Mouse (Mus musculus): ENCODE data around the gene Stat1. TPM values are rescaled to one million over a fixed set of nuclear protein-coding genes. Genes with fewer than 3 reads are reported as not detected.

Stat1 gene
- polyA plus RNA-seq, 1 experiment from 2014 or later, result 13.4 TPM

GRCm38 (mm10) chr1:52151166-52151565 lies 31.9 kb downstream of the Stat1 start:
- peaks cover 24% of the 10 kb centered on the region for H3K4me1 ChIP-seq (replicated peaks)
- no peak overlapping the region for H3K4me3 ChIP-seq
- no peak for ATAC-seq (ENCODE audit: low FRiP score)
- peaks cover 7% of the 10 kb centered on the region; the same call in 1 of the 2 replicates for H3K36me3 ChIP-seq
- H3K27me3 ChIP-seq, result no peaks in the 10 kb centered on the region
- H3K9ac ChIP-seq, result no peak overlapping the region
- WGBS, result 97% methylated on average over 5 of the region's 5 CpGs
- H3K4me2 ChIP-seq, result no peak overlapping the region
- no peaks in the 10 kb centered on the region for H3K9me3 ChIP-seq
- H3K27ac ChIP-seq, result no peak overlapping the region

DNA sequence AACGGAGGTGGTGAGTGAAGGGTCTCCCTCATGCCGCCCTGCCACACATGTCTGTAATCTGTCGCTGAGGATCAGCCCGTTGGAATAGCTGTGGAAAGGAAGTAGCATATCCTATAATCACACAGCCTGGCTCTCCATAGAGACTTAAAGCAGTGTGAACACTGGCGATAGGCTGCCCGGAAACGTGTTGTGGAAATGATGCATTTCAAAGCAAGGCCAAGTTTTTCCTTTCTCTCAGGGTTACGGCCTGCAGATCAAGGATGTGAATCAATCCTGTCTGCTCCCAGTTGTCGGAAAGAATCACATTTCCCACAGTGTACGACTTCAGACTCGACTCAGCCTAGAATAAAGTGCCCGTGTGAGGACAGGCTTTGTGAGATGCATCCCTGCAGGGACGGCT lies 33.1 kb downstream of the Stat1 start:
- ATAC-seq (ENCODE audit: low FRiP score), result no peak
- H3K4me1 ChIP-seq (replicated peaks), result peaks cover 24% of the 10 kb centered on the region
- H3K9ac ChIP-seq, result no peak overlapping the region
- H3K36me3 ChIP-seq, result peaks cover 9% of the 10 kb centered on the region; the same call in 1 of the 2 replicates
- 71% methylated on average over 13 of the region's 13 CpGs for WGBS
- no peaks in the 10 kb centered on the region for H3K27me3 ChIP-seq
- no peak overlapping the region for H3K4me2 ChIP-seq
- H3K27ac ChIP-seq, result no peak overlapping the region
- H3K4me3 ChIP-seq, result no peak overlapping the region
- H3K9me3 ChIP-seq, result no peaks in the 10 kb centered on the region

GRCm38 (mm10) chr1:52152936-52153335 lies 33.7 kb downstream of the Stat1 start:
- 51% methylated on average over 3 of the region's 3 CpGs for WGBS
- no peak overlapping the region for H3K9ac ChIP-seq
- no peak for ATAC-seq (ENCODE audit: low FRiP score)

GRCm38 (mm10) chr1:52154890-52155289 lies 35.6 kb downstream of the Stat1 start:
- no peak overlapping the region for H3K4me2 ChIP-seq
- peaks cover 19% of the 10 kb centered on the region; the same call in 1 of the 2 replicates for H3K36me3 ChIP-seq
- no peaks in the 10 kb centered on the region for H3K27me3 ChIP-seq
- H3K9ac ChIP-seq, result no peak overlapping the region
- no peaks in the 10 kb centered on the region for H3K9me3 ChIP-seq
- no peak for ATAC-seq (ENCODE audit: low FRiP score)
- peaks cover 11% of the 10 kb centered on the region; the same call in 1 of the 2 replicates for H3K4me1 ChIP-seq (replicated peaks)
- H3K4me3 ChIP-seq, result no peak overlapping the region
- WGBS, result 87% methylated on average over 8 of the region's 8 CpGs
- H3K27ac ChIP-seq, result no peak overlapping the region

More at GRCm38 (mm10) chr1:52152936-52153335, 33.7 kb downstream of the Stat1 start:
- Histone ChIP-seq H3K4me3 (no peak overlapping the region), H3K27ac (no peak overlapping the region), H3K36me3 (peaks cover 15% of the 10 kb centered on the region; the same call in 1 of the 2 replicates), H3K27me3 (no peaks in the 10 kb centered on the region), H3K4me2 (no peak overlapping the region), H3K4me1 (replicated peaks) (peaks cover 21% of the 10 kb centered on the region), H3K9me3 (no peaks in the 10 kb centered on the region)

DNA sequence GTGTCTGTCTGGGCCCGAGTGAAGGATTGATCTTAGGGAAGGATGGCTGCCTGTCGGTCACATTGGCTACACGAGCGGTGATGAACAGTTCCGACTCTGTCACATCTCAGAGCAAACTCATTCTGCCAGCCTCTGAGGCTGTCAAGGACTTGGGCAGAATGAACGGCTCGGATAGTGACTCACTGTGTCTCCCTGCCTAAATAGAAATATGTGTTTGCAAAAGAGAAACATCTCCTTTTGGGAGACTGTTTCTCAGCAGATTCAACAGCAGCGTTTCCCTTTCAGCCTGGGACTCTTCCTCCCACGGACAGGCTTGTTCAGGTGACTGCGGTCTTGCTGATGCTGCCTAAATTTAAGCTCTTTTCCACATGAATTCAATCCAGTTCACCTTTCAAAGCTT lies 37.1 kb downstream of the Stat1 start:
- no peaks in the 10 kb centered on the region for H3K9me3 ChIP-seq
- H3K36me3 ChIP-seq, result peaks cover 19% of the 10 kb centered on the region; the same call in 1 of the 2 replicates
- no peak overlapping the region for H3K4me3 ChIP-seq
- H3K9ac ChIP-seq, result no peak overlapping the region
- H3K27me3 ChIP-seq, result no peaks in the 10 kb centered on the region
- H3K4me2 ChIP-seq, result no peak overlapping the region
- 87% methylated on average over 10 of the region's 10 CpGs for WGBS
- no peak for ATAC-seq (ENCODE audit: low FRiP score)
- no peak overlapping the region for H3K27ac ChIP-seq
- H3K4me1 ChIP-seq (replicated peaks), result no peaks in the 10 kb centered on the region

DNA sequence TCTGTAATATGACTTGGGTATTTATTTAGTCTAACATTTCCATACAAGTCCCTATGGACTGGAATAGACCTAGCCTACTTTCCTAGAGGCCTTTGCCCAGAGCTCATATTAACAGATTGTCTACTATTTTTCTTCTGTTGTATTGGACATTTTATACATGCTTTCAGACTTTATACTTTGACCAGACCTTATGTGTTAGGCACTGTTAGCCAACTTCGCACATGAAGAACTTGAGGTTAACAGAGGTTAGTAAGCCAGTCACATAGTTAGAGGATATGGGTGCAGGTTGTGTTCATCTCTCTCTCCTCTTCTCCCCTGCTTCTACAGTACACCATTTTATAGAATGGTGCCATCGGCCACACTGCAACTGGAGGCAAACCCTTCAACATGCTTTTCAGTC lies 38.8 kb downstream of the Stat1 start:
- H3K9me3 ChIP-seq, result no peaks in the 10 kb centered on the region
- no peak for ATAC-seq (ENCODE audit: low FRiP score)
- no peak overlapping the region for H3K4me3 ChIP-seq

DNA sequence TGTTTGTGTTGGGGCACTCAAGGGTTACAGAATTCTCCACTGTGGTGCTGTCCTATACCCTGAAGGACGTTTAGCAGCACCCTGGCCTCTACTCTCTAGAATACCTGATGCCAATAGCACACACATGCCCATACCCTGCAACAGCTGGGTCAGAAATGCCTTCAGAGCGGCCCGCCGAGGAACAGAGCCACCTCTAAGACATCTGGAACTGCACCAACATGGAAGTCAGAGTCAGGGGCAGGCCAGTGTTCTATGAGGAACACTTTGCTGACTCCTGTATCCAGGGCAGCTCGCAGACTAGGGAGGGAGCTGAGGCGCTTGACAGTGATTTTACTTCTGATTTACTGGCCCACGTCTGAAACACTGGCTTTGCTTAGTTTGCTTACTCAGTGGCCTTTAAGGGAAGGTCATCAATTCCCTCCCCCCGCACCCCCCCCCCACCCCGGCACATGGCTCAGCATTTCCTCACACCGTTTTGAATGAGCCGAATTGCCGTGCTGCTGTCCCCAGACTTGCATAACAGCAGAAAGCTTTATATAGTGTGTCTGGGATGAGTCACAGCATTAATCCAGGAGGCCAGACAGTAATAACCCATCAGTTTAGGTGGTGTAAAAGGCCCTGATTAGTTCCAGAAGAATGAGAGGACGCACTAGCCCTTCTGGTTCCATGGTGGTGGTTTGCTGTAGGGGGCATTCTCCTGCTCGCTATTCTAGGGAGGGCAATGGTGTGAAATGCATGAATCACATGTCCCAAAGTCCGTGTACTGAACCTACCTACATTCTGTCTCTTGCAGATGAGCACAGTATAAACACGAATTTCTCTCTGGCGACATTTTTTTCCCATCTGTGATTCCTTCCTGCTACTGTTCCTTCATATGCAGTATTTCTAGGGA lies 39.5 kb downstream of the Stat1 start:
- ATAC-seq (ENCODE audit: low FRiP score), result no peak
- Histone ChIP-seq H3K4me3 (no peak overlapping the region), H3K4me2 (no peak overlapping the region), H3K9me3 (no peaks in the 10 kb centered on the region), H3K27ac (no peak overlapping the region), H3K9ac (no peak overlapping the region), H3K4me1 (replicated peaks) (no peaks in the 10 kb centered on the region), H3K27me3 (no peaks in the 10 kb centered on the region), H3K36me3 (peaks cover 12% of the 10 kb centered on the region; the same call in 1 of the 2 replicates)
- WGBS, result 79% methylated on average over 17 of the region's 17 CpGs

More for the DNA sequence above, 38.8 kb downstream of the Stat1 start:
- no peak overlapping the region for H3K9ac ChIP-seq
- H3K27me3 ChIP-seq, result no peaks in the 10 kb centered on the region
- WGBS, result 100% methylated on average over 2 of the region's 2 CpGs
- no peak overlapping the region for H3K4me2 ChIP-seq
- peaks cover 12% of the 10 kb centered on the region; the same call in 1 of the 2 replicates for H3K36me3 ChIP-seq
- no peak overlapping the region for H3K27ac ChIP-seq
- H3K4me1 ChIP-seq (replicated peaks), result no peaks in the 10 kb centered on the region

GRCm38 (mm10) chr1:52161151-52161550 lies 41.9 kb downstream of the Stat1 start:
- Histone ChIP-seq H3K9me3 (no peaks in the 10 kb centered on the region), H3K36me3 (peaks cover 17% of the 10 kb centered on the region; the same call in 1 of the 2 replicates), H3K9ac (no peak overlapping the region), H3K4me3 (no peak overlapping the region), H3K4me1 (replicated peaks) (no peaks in the 10 kb centered on the region), H3K27me3 (no peaks in the 10 kb centered on the region), H3K27ac (no peak overlapping the region), H3K4me2 (no peak overlapping the region)
- 96% methylated on average over 8 of the region's 8 CpGs for WGBS
- ATAC-seq (ENCODE audit: low FRiP score), result no peak

DNA sequence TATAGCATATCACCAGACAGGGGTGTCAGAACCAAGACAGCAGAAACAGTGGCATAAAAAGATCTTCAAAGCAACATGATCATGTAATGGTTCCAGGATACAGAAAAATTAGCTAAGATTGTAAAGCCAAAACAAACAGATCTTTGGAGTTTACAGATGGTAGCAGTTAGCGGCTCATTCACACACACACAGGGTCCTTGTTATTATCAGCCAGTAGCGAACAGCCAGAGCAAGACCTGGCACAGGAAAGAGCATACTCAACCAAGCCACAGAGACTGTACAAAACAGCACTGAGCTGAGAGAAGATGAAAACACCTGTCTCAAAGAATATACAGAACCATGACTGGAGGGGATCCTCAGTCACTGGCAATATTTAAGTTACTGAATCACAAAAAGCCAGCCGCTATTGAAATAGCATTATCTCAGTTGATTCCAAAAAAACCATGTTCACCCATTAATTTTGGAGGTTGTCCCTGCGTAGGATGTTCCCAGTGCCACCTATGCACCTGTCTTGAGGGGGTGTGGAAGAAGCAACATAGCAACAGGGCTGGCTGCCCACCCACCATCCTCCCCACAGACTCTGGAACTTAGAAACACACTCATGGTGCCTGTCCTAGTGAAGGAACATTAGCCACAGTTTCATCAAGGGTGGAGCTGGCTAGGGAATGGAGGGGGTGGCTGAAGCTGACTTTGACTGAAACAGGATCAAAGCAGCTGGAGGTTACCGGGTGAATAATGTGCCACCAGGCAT lies 44.6 kb downstream of the Stat1 start:
- Histone ChIP-seq H3K27me3 (no peaks in the 10 kb centered on the region), H3K9me3 (no peaks in the 10 kb centered on the region), H3K9ac (no peak overlapping the region), H3K4me2 (no peak overlapping the region), H3K36me3 (peaks cover 8% of the 10 kb centered on the region; the same call in 1 of the 2 replicates), H3K4me3 (no peak overlapping the region), H3K4me1 (replicated peaks) (0 out of 2 replicates have a peak, but pooled peaks cover 5% of the 10 kb centered on the region), H3K27ac (no peak overlapping the region)
- 93% methylated on average over 5 of the region's 5 CpGs for WGBS
- ATAC-seq (ENCODE audit: low FRiP score), result no peak

DNA sequence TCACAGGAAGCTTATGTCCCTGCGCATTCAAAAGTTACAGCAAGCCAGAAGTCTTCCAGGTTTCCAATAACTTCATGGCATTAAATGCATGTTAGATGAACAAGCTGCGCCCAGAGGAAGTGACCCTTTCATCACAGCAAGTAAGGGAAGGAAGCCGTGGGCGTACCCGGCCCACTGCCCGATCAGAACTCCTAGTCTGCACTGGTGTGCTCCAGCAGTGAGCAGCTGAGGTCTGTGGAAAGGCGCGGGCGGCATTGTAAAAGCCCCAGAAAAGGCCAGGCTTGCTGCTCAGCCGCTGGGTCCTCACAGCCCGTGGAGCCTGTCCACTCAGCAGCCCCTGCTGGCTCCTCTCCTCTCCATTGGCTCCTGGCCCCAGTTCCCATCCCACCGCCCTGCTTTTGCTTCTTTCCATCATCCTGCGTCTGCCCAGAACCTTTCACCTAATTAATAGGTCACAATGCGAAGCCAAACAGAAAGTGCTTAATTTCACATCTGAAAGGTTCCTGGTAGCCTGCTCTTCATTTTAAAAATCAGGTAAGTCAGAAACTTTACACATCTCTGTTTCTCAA lies 47.5 kb downstream of the Stat1 start:
- H3K27ac ChIP-seq, result no peak overlapping the region; the same call in 1 of the 2 replicates
- no peak for ATAC-seq (ENCODE audit: low FRiP score)

DNA sequence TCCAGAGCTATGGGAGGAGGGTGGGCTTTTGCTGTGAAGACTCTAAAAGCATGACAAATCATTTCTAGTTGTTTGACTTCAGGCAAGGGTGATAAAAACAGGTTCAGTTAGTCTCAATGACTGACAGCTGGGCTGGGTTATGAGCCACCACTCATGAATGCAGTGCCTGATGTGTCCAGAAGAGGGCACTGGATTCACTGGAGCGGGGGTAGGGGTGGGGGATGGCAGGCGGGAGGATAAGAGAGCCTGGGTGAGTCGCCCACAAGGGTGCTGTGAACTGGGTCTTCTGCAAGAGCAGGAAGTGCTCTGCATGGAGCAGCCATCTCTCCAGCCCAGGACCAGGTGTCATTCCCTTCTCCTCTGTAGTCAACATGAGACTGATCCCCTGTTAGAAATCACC lies 50.8 kb downstream of the Stat1 start:
- H3K27me3 ChIP-seq, result no peaks in the 10 kb centered on the region
- H3K4me2 ChIP-seq, result no peak overlapping the region
- WGBS, result 13% methylated on average over 3 of the region's 3 CpGs
- H3K27ac ChIP-seq, result no peak overlapping the region
- no peaks in the 10 kb centered on the region for H3K9me3 ChIP-seq
- no peak for ATAC-seq (ENCODE audit: low FRiP score)
- no peak overlapping the region for H3K9ac ChIP-seq
- 0 out of 2 replicates have a peak, but pooled peaks cover 4% of the 10 kb centered on the region for H3K36me3 ChIP-seq
- no peak overlapping the region for H3K4me3 ChIP-seq
- 0 out of 2 replicates have a peak, but pooled peaks cover 5% of the 10 kb centered on the region for H3K4me1 ChIP-seq (replicated peaks)

More for the DNA sequence above, 47.5 kb downstream of the Stat1 start:
- no peak overlapping the region for H3K4me2 ChIP-seq
- H3K36me3 ChIP-seq, result 0 out of 2 replicates have a peak, but pooled peaks cover 4% of the 10 kb centered on the region
- H3K9ac ChIP-seq, result no peak overlapping the region
- no peak overlapping the region for H3K4me3 ChIP-seq
- no peaks in the 10 kb centered on the region for H3K9me3 ChIP-seq
- 0 out of 2 replicates have a peak, but pooled peaks cover 5% of the 10 kb centered on the region for H3K4me1 ChIP-seq (replicated peaks)
- WGBS, result 71% methylated on average over 14 of the region's 14 CpGs
- H3K27me3 ChIP-seq, result no peaks in the 10 kb centered on the region

DNA sequence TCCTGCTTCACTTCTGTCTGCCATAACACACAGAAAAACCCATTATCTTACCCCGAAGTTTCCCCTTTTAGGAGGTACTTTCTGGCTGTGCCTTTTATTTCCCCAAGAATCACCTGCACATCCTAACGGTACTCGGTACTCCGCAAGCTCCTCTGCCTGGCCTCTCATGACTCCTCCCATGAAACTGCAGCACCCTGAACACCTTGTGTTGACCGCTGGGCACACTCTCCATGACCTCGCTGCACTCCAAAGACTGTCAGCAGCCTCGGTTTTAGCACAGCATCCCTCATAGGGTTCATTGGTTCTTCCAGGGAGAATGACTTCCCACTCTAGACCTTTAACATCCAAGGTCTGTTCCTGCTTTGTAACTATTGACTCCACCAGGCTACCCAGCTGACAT lies 51.5 kb downstream of the Stat1 start:
- 0 out of 2 replicates have a peak, but pooled peaks cover 5% of the 10 kb centered on the region for H3K4me1 ChIP-seq (replicated peaks)
- H3K4me2 ChIP-seq, result no peak overlapping the region
- no peak for ATAC-seq (ENCODE audit: low FRiP score)
- H3K4me3 ChIP-seq, result no peak overlapping the region
- H3K9ac ChIP-seq, result no peak overlapping the region
- H3K27me3 ChIP-seq, result no peaks in the 10 kb centered on the region
- H3K9me3 ChIP-seq, result no peaks in the 10 kb centered on the region
- no peak overlapping the region for H3K27ac ChIP-seq
- 76% methylated on average over 7 of the region's 7 CpGs for WGBS
- 0 out of 2 replicates have a peak, but pooled peaks cover 3% of the 10 kb centered on the region for H3K36me3 ChIP-seq
